Mouse (Mus musculus) frontal cortex, postnatal 14 days (tissue): ENCODE data around the gene Krtap19-1.

ENCODE experiments used
- DNase-seq, 2 experiments: peaks; one replicate each; pipeline ENCODE4 v3.0.0; 2022; ENCODE audit warnings: low spot score in 2 of 2

Gene Krtap19-1

DNA sequence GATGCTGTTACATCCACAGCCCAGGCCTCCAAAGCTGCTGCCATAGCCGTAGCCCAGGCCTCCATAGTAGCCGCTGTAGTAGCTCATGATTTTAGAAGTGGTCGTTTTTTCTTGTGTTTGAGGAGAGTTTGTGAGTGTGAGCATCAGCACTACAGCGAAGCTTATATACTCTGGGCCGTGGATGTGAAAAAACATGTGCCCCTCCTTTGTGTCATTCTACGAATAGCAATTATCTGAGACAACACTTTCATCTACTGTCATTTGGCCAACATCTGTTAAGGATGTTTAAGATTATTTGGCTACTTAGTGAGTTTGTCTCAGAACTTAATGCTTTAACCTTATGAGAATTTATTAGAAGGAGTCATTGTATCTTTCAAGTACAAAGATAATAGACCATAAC lies at the start of gene Krtap19-1:
Gene Krtap19-1 (minus strand): TSS at position 101 of the 400 bp plus-strand sequence.
- DNase-seq, result no peak

DNA sequence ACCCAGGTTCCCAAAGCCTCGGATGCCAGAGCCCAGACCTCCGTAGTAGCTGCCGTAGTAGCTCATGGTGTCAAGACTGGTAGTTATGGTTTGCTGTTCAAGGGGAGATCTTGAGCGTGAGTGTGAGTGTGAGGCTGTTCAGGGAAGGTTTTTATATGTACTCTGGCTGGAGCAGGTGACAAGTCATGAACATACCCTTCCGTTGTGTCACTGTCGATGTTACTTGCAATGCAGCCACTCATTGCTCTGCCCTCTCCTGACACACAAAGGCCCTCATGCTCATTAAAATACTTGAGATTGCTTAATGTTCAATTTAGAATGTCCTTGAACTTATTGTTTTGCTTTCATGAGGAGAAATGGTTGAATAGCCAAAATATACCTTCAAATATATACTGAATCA lies 27.1 kb upstream of the Krtap19-1 start, which contains the start of gene Krtap19-5:
Gene Krtap19-5 (minus strand): TSS at position 101 of the 400 bp plus-strand sequence.
- no peak for DNase-seq

- no peak for DNase-seq
Observed at GRCm38 (mm10) chr16:88886870-88887269, 17.7 kb upstream of the Krtap19-1 start.

DNA sequence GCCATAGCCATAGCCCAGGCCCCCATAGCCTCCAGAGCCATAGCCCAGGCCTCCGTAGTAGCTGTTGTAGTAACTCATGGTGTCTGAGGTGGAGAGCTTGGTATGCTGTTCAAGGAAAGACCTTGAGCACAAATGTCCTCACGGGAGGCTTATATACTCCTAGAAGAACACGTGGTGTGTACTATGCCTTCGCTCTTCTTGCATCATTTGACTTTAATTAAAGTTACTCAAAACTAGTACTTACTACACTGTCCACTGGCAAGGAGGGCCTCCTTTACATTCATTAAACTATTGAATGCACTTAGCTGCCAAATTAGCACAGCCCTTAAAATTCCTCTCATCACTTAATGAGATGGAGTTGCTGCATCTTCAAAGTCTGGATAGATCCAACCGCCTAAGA lies 15.8 kb upstream of the Krtap19-1 start, which contains the start of gene Krtap19-4:
Gene Krtap19-4 (minus strand): TSS at position 101 of the 400 bp plus-strand sequence.
- DNase-seq, result no peak

DNA sequence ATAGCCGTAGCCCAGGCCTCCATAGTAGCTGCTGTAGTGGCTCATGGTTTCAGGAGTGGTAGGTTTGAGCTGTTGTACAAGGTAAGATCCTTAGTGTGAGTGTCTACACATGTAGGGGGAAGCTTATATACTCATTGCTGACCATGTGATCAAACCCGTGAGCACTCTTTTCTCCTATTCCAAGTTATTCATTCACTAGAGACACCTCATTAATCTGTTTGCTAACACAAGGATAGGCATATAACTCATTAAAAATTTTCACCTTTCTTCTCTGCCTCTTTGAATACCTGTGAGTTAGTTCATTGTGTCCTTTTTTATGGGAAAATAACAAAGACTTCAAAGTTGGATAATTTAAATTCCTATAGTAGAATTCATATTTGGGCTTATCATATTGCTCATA lies 8.7 kb upstream of the Krtap19-1 start, which contains the start of gene Krtap19-3:
Gene Krtap19-3 (minus strand): TSS at position 101 of the 400 bp plus-strand sequence.
- no peak for DNase-seq

- DNase-seq, result no peak
Observed at GRCm38 (mm10) chr16:88874169-88874568, 5.0 kb upstream of the Krtap19-1 start, which contains the start of gene Krtap19-2. Krtap19-2 (minus strand) TSS chr16:88874269.

GRCm38 (mm10) chr16:88864887-88865407 lies 4.3 kb downstream of the Krtap19-1 start:
- DNase-seq, result no peak

GRCm38 (mm10) chr16:88851450-88851849 lies 17.8 kb downstream of the Krtap19-1 start:
- no peak for DNase-seq

DNA sequence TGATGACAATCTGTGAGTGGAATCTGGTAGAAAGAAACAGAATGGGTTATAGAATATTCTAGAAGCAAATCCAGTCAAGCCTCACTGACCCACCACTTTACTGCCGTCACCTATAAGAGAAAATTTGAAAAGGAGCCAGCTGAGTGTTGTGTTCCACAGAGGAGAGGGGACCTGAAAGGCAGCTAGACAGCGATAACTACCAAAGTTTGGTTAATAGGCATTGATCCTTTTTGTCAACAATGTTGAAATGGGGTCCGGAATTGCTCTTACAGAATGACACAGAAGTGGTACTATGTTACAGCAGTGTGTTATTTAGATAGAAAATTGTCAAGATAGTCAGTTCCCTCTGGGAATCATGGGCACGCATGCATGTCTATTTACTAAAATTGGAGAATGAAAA lies 20.7 kb downstream of the Krtap19-1 start:
- no peak for DNase-seq

DNA sequence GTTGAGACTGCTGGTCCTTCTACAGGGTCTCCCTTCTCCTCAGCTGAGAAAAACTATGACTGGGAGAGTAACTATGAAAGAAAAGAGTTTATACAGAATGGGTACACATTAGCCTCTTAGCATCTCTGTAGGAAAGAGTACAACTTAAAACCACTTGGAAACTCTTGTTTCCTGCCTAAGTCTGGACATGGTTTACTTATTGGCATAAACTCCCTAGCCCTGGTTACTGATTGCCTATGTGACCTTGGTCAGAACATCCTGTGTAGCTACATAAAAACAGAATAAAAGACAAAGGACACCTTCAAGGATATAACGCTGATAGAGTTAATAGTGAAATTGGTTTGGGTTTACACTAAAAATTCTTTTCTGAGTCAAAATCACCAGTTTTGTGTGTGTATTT lies 21.8 kb downstream of the Krtap19-1 start:
- no peak for DNase-seq

DNA sequence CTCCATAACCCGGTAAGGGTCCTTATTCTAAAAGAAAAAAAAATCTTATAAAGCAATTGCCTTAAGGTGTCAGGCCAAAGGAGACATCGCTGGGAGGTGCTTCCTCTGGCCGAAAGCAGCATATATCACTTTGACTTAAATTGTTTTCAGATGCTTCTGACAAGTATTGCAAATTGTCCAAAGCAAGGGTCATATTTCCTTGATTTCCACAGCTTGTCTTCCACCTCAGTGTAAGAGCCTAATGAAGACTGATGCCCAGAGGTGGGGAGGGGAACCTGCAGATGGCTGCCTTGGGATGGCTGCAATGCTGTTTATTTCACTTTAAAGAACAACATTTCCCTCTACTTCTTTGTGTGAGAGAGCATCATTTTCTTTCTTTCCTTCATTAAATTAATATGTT lies 42.2 kb downstream of the Krtap19-1 start:
- DNase-seq, result no peak

GRCm38 (mm10) chr16:88826095-88826652 lies 43.0 kb downstream of the Krtap19-1 start, which contains the start of gene Krtap14:
Krtap14 (minus strand) TSS chr16:88826145.
- DNase-seq, result no peak

DNA sequence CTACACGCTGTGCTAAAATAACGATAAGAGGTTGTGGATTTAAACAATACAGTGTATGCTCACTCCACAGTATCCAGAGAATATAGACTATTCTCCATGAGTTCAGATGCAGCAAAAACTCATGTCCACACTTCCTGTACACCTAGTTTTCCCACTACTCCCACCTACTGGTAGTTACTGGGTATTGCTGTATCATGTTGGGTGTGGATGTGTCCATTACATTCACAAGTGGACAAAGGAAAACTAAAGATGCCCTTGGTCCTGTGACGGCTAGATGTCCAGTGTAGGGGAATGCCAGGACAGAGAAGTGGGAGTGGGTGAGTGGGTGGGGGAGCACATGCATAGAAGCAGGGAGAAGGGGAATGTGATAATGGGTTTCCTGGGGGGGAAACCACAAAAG lies 45.5 kb downstream of the Krtap19-1 start:
- no peak for DNase-seq

DNA sequence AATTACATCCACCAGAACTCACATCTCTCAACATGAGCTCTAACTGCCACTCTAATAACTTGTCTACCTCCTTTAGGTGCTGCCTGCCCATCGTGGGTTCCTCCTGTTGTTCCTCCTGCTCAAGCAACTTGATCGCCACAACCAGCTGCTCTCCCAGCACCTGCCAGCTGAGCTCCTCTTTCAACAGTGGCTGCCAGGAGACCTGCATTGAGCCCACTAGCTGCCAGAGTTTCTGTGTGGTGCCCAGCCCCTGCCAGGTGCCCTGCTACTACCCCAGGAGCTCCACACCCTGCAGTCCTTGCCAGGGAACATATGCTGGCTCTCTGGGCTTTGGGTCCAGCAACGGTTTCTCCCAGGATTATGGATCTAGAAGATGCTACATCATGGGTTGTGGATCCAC lies 49.1 kb downstream of the Krtap19-1 start, which contains the start of gene Krtap15:
Gene Krtap15 (plus strand): TSS at position 150 of the 400 bp plus-strand sequence.
- DNase-seq, result no peak
